Mouse (Mus musculus) layer of hippocampus, adult 2 months (tissue): ENCODE results near the gene Fkbp15. TPM values are rescaled to one million over a fixed set of nuclear protein-coding genes. Genes with fewer than 3 reads are reported as not detected.

ENCODE experiments used
- DNase-seq, 2 experiments: peaks; one replicate each; pipeline ENCODE4 v3.0.0; 2022; ENCODE audit warnings: low spot score in 2 of 2
- H3K27ac ChIP-seq: fragments of 200-600 bp; 2 replicates; pipeline ENCODE4 v1.8.1; 2022
- H3K4me3 ChIP-seq: fragments of 200-600 bp; 2 replicates; pipeline ENCODE4 v1.8.1; 2022; ENCODE audit warnings: mild to moderate bottlenecking
- CTCF ChIP-seq: fragments of 200-600 bp; conservative IDR thresholded peaks from 2 replicates; pipeline ENCODE4 v1.8.1; 2022; ENCODE audit warnings: antibody characterized with exemption, mild to moderate bottlenecking, moderate library complexity
- long read RNA-seq, 2 experiments: library from polyadenylated mRNA; stranded (forward); transcript quantifications; one replicate each; pipeline ENCODE4 v2.0.0; 2021; ENCODE audit warnings: borderline mapping rate in 2 of 2
- total RNA-seq, 2 experiments: library from RNA; stranded (reverse); gene quantifications; 2 replicates each; pipeline ENCODE4 v1.2.3; 2021

Gene Fkbp15
- 10 to 100 TPM; 41.1 to 43.4 TPM for total RNA-seq
- long read RNA-seq, experiment 1, full-length matches to known transcripts = 1 of 24 reads
- long read RNA-seq, experiment 1, partial matches to known transcripts = 15 of 24 reads
- long read RNA-seq, experiment 1, other reads (novel, unspliced or antisense) = 8 of 24 reads
- long read RNA-seq, experiment 2, full-length matches to known transcripts = 9 of 38 reads
- long read RNA-seq, experiment 2, partial matches to known transcripts = 25 of 38 reads
- long read RNA-seq, experiment 2, other reads (novel, unspliced or antisense) = 4 of 38 reads

- DNase-seq = peak; percentile 95 to 98
- TF ChIP-seq CTCF = no peak
- H3K4me3 ChIP-seq = peak within 1 kb of the TSS; percentile 92
- peak within 1 kb of the TSS; percentile 94 for H3K27ac ChIP-seq
These were observed at the start of gene Fkbp15, which contains the start of gene Slc31a1 for GRCm38 (mm10) chr4:62360088-62360804. TSS of gene Fkbp15 (minus strand) at chr4:62360548. TSS of gene Slc31a1 (plus strand) at chr4:62360727.

- Histone ChIP-seq H3K4me3 (peak overlapping the region; percentile 90), H3K27ac (no peak overlapping the region)
- no peak for TF ChIP-seq CTCF
- no peak for DNase-seq
These were observed 49.3 kb upstream of the Fkbp15 start for GRCm38 (mm10) chr4:62409615-62410014.

- peak; percentile 96 to 99 for DNase-seq
- Histone ChIP-seq H3K27ac (peak within 1 kb of the TSS; percentile 93), H3K4me3 (peak within 1 kb of the TSS; percentile 90)
- TF ChIP-seq CTCF = no peak
These were observed 48.4 kb upstream of the Fkbp15 start, which contains the start of the genes Cdc26 and Prpf4 for GRCm38 (mm10) chr4:62408601-62409282. TSS of gene Cdc26 (minus strand) at chr4:62408642. TSS of gene Prpf4 (plus strand) at chr4:62408797.

GRCm38 (mm10) chr4:62407730-62408582, 47.6 kb upstream of the Fkbp15 start:
- peak; percentile 20 to 35 for DNase-seq
- peak overlapping the region; percentile 93 for H3K27ac ChIP-seq
- H3K4me3 ChIP-seq = peak overlapping the region; percentile 90
- peak; percentile 77 for TF ChIP-seq CTCF

GRCm38 (mm10) chr4:62406133-62406532, 45.8 kb upstream of the Fkbp15 start:
- no peak for TF ChIP-seq CTCF
- Histone ChIP-seq H3K4me3 (no peak overlapping the region), H3K27ac (no peak overlapping the region)
- no peak for DNase-seq

GRCm38 (mm10) chr4:62398956-62399355, 38.6 kb upstream of the Fkbp15 start:
- peak; percentile 28 to 55 for DNase-seq
- Histone ChIP-seq H3K27ac (peak overlapping the region; percentile 49), H3K4me3 (no peak overlapping the region)
- TF ChIP-seq CTCF = no peak

GRCm38 (mm10) chr4:62397616-62398365, 37.4 kb upstream of the Fkbp15 start:
- Histone ChIP-seq H3K4me3 (no peak overlapping the region), H3K27ac (peak overlapping the region; percentile 65)
- no peak for TF ChIP-seq CTCF
- DNase-seq = peak; percentile 48 to 58

GRCm38 (mm10) chr4:62395806-62396205, 35.5 kb upstream of the Fkbp15 start:
- Histone ChIP-seq H3K4me3 (no peak overlapping the region), H3K27ac (no peak overlapping the region; the same call in 1 of the 2 replicates)
- no peak for DNase-seq
- no peak for TF ChIP-seq CTCF

GRCm38 (mm10) chr4:62393459-62393858, 33.1 kb upstream of the Fkbp15 start:
- Histone ChIP-seq H3K27ac (no peak overlapping the region), H3K4me3 (no peak overlapping the region)
- no peak for TF ChIP-seq CTCF
- DNase-seq = no peak

GRCm38 (mm10) chr4:62391892-62392291, 31.5 kb upstream of the Fkbp15 start:
- H3K4me3 ChIP-seq = no peak overlapping the region
- no peak overlapping the region for H3K27ac ChIP-seq
- DNase-seq = no peak
- TF ChIP-seq CTCF = no peak

- no peak for TF ChIP-seq CTCF
- Histone ChIP-seq H3K4me3 (no peak overlapping the region), H3K27ac (no peak overlapping the region)
- DNase-seq = no peak
These were observed 29.5 kb upstream of the Fkbp15 start for GRCm38 (mm10) chr4:62389592-62390512.
